Mouse (Mus musculus) forebrain, embryonic 10.5 days (tissue): ENCODE results near the gene Cep164. TPM values are rescaled to one million over a fixed set of nuclear protein-coding genes. Genes with fewer than 3 reads are reported as not detected.
A peak's percentile ranks its signal among the peaks of the same experiment; 100 is the strongest.

ENCODE experiments used
- DNase-seq: peaks from one replicate; pipeline ENCODE4 v3.0.0-alpha.2; 2017; ENCODE audit warnings: low spot score; ENCODE audit errors: extremely low spot score
- H3K27ac ChIP-seq: fragments of 300-500 bp; sonication (generic); 2 replicates; pipeline ENCODE4 v1.5.1; 2016; ENCODE audit warnings: mild to moderate bottlenecking
- H3K27me3 ChIP-seq: fragments of 300-500 bp; sonication (generic); 2 replicates; pipeline ENCODE4 v1.6.1; 2016; ENCODE audit warnings: mild to moderate bottlenecking; ENCODE audit not compliant: poor library complexity, severe bottlenecking
- H3K36me3 ChIP-seq: fragments of 300-500 bp; sonication (generic); replicated peaks from 2 replicates; pipeline ENCODE4 v1.6.1; 2016; ENCODE audit warnings: mild to moderate bottlenecking, moderate library complexity
- H3K4me1 ChIP-seq: fragments of 300-500 bp; sonication (generic); 2 replicates; pipeline ENCODE4 v1.6.1; 2016
- H3K4me3 ChIP-seq: fragments of 300-500 bp; sonication (generic); 2 replicates; pipeline ENCODE4 v1.5.1; 2016; ENCODE audit warnings: mild to moderate bottlenecking, moderate library complexity
- H3K9me3 ChIP-seq: fragments of 300-500 bp; sonication (generic); 2 replicates; pipeline ENCODE4 v1.6.1; 2016; ENCODE audit warnings: mild to moderate bottlenecking, moderate library complexity
- WGBS: fragments of 180-500 bp; shearing (Covaris S2); methylation state at CpG from one replicate; pipeline ENCODE4 v1.1.7; 2016; 5-methylcytosine and 5-hydroxymethylcytosine counted together
- polyA plus RNA-seq: library from polyadenylated mRNA; unstranded; fragments of >200 nt; fragmentation: Nextera tagmentation; extraction: Ambion mirVana; gene quantifications from 2 replicates; pipeline ENCODE4 v1.2.1, GENCODE M21; 2016

Cep164 gene
- polyA plus RNA-seq, 1 experiment from 2014 or later, result 19.3 TPM

DNA sequence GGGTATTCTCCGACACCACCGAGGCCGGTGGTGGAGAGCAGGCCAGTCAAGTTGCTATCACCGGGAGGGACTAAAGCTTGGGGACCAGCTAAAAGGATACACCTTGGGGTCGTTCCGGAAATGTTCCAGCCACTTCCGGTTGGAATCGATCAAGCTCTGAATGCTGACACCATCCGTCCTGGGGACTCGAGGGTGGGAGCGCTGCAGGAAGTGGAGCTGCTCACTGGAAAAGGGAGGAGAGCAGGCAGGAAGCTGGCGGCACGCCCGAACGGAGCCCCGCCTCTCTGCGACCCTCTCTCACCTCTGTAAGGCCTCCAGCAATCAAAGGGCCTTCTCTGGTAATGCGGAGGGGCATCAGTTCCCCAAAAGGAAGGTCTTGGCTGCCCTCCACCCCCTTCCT, 60.1 kb downstream of the Cep164 start:
- DNase-seq, result no peak
- Histone ChIP-seq H3K4me3 (no peak overlapping the region), H3K4me1 (no peaks in the 10 kb centered on the region), H3K36me3 (peaks cover 55% of the 10 kb centered on the region), H3K9me3 (no peaks in the 10 kb centered on the region), H3K27ac (no peak overlapping the region), H3K27me3 (no peaks in the 10 kb centered on the region)
- WGBS, result 84% methylated on average over 18 of the region's 18 CpGs

DNA sequence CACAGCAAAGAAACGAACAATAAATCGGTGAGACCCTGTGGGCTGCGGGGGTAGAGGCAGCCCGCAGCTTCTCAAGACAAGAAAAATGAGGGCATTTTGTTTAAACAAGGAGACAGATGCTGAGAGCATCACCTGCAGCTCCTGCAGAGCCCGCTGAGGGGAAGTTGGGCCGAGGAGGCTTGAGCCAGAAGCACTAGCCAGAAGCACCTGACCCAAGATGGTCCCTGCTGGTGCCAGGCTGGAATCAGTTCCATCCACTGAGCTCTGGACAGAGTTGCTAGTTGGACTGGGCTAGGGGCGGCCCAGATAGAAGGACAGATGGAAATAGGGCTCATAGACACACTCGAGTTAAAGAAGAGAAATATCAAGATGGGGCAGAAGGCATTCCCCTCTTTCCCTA, 61.3 kb downstream of the Cep164 start:
- peaks cover 46% of the 10 kb centered on the region for H3K36me3 ChIP-seq
- no peaks in the 10 kb centered on the region for H3K27me3 ChIP-seq
- no peak for DNase-seq
- no peaks in the 10 kb centered on the region for H3K4me1 ChIP-seq
- H3K27ac ChIP-seq, result no peak overlapping the region
- no peak overlapping the region for H3K4me3 ChIP-seq
- WGBS, result 89% methylated on average over 8 of the region's 8 CpGs
- H3K9me3 ChIP-seq, result no peaks in the 10 kb centered on the region

DNA sequence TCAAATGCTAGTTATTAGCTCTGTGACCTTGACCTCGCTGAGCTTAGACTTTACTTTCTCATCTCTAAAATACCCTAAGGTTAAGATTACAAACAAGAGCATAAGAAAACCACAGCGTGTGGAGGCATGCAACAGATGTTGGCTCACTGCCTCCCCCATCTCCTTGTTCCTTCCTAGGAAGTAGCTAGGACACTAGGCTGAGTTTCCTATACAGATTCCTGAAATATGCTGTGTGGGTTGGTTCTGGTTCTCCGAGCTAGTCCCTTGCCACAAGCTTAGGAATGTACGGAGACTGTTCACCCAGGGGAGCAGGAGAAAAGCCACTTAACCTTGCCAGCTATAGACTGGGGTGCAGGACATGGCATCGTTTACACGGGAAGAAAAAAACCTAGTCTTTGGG, 62.3 kb downstream of the Cep164 start:
- no peaks in the 10 kb centered on the region for H3K27me3 ChIP-seq
- H3K9me3 ChIP-seq, result no peaks in the 10 kb centered on the region
- H3K4me3 ChIP-seq, result no peak overlapping the region
- H3K36me3 ChIP-seq, result peaks cover 36% of the 10 kb centered on the region
- DNase-seq, result no peak
- 87% methylated on average over 6 of the region's 6 CpGs for WGBS
- no peak overlapping the region for H3K27ac ChIP-seq
- H3K4me1 ChIP-seq, result no peaks in the 10 kb centered on the region

DNA sequence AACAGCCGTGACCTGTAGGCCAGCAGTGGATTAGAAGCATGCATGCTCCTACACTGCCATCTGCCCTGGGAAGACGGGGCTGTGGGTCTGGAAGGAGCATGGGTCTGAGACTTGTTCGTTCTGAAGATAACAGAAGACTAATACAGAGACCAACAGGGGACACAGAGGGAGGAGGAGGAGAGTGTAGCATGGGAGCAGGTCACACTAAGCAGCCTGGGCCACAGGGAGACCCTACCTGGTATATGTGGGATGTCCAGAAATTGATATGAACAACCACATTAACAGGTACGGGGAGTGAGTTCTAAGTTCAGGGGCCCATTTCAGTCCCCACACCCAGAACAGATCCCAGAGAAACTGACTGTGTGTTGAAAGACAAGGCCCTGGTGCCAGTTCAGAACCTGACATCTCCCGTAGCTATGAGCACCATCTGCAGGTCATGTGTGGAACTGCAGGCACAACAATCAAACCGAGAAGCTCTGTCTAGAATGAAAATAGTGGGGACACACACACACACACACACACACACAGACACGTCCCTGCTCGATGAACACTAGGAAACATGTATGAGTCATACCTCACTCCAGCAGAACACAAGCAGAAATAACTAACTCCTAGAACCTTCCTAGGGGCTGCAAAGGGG, 73.9 kb downstream of the Cep164 start:
- Histone ChIP-seq H3K36me3 (no peaks in the 10 kb centered on the region), H3K27ac (peak overlapping the region; percentile 12; the same call in 1 of the 2 replicates), H3K27me3 (no peaks in the 10 kb centered on the region), H3K9me3 (no peaks in the 10 kb centered on the region), H3K4me1 (no peaks in the 10 kb centered on the region), H3K4me3 (no peak overlapping the region)
- WGBS, result 46% methylated on average over 8 of the region's 8 CpGs
- peak; percentile 77 for DNase-seq

DNA sequence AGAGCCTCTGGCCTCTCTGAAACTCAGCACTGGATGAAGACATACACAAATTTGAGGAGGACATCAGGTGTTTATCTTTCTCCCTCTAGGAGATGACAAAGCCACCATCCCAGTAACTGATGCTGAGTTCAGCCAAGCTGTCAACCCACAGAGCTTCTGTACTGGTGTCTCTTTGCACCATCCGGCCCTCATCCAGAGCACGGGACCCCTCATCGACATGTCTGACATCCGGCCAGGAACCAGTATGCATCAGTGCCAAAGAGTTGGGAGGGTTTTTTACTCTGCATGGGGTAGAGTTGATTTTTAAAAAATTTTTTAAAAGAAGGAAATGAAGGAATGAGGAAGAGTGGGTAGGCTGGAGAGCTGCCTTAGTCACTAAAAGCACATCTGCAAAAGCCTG, 78.6 kb downstream of the Cep164 start:
- 92% methylated on average over 4 of the region's 4 CpGs for WGBS
- Histone ChIP-seq H3K27me3 (no peaks in the 10 kb centered on the region), H3K4me3 (no peak overlapping the region), H3K27ac (no peak overlapping the region), H3K36me3 (no peaks in the 10 kb centered on the region), H3K4me1 (no peaks in the 10 kb centered on the region), H3K9me3 (no peaks in the 10 kb centered on the region)
- no peak for DNase-seq

DNA sequence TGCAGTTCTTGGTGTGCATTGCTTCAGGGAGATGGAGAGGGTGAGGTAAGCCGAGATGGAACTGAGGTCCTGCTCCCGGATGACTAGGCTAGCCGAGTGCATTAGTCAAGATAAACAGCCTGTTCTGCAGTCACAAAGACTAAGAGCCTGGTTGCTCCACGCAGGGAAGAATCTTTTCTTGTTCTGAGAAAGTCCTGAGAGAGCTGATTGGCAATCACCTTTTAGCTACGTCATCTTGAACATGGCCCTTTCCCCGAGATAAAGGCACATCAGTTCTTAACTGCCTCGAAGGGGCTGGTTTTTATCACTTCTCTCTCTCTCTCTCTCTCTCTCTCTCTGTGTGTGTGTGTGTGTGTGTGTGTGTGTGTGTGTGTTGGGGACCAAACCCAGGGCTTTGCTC, 83.0 kb downstream of the Cep164 start:
- Histone ChIP-seq H3K9me3 (no peaks in the 10 kb centered on the region), H3K36me3 (no peaks in the 10 kb centered on the region), H3K4me3 (no peak overlapping the region), H3K27ac (no peak overlapping the region), H3K4me1 (peaks cover under 1% of the 10 kb centered on the region), H3K27me3 (0 out of 2 replicates have a peak, but pooled peaks cover 5% of the 10 kb centered on the region)
- WGBS, result 77% methylated on average over 7 of the region's 7 CpGs
- no peak for DNase-seq

DNA sequence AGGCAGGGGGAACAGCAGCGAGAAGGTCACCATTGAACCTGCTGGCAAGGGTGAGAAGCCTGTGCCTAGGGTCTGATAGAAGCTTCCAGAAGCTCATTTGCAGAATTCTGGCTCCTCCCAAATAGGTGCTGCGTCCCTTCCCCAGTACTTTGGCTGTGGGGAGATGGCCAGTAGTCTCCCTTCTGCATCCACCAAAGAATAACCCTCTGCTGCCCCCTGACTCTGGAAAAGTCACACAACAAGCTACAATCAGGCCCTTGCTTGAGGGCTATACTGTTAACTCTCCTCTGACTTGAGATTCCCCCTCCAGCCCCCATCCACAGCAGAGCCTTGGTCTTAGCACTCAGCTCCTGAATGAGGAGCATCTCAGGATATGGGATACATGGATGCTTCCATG, 87.9 kb downstream of the Cep164 start:
- DNase-seq, result no peak
- Histone ChIP-seq H3K36me3 (no peaks in the 10 kb centered on the region), H3K4me1 (peaks cover 16% of the 10 kb centered on the region), H3K27me3 (0 out of 2 replicates have a peak, but pooled peaks cover 5% of the 10 kb centered on the region), H3K4me3 (no peak overlapping the region), H3K9me3 (no peaks in the 10 kb centered on the region), H3K27ac (peak overlapping the region; percentile 51; the same call in 1 of the 2 replicates)
- 78% methylated on average over 2 of the region's 2 CpGs for WGBS

DNA sequence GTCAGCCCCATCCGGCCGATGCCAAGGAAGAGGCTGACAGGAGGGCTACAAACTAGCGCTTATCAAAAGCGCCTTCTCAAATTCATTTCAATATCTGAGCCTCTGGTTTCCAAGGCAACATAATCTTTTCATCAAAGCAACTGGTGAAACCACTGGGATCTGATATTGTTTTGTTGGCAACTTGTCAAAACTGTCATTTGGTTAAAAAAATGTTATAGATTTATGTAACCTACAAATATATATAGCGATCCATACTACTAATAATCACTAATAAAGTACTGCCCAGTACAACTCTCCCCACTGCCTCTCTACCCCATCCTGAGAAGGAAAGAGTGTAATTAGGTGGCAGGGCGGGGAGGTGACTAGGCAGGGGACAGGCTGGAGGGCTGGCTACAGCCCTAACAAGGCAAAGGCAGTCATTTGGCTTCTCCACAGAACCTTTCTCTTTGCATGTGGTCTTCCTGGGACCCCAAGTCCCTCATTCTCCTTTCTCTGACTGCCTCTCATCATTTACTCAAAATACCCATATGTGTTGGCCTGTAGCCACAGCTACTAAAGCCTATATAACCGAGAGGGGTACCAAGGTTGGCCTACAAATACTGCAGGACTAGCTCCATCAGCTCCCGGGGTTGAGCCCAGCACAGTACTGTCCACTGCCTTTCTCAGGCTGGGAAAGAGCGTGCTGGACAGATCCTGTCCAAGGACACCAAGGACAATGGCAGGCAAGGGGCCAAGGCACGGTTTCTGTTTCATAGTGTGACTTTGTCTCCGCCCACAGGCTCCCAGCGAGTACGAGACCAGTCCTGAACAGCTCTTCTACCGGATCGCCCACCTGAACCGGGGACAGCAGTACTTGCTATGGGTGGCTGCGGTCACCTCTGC, 88.5 kb downstream of the Cep164 start:
- Histone ChIP-seq H3K4me3 (no peak overlapping the region), H3K27me3 (0 out of 2 replicates have a peak, but pooled peaks cover 5% of the 10 kb centered on the region), H3K4me1 (peaks cover 16% of the 10 kb centered on the region), H3K27ac (peak overlapping the region; percentile 51; the same call in 1 of the 2 replicates), H3K36me3 (no peaks in the 10 kb centered on the region), H3K9me3 (no peaks in the 10 kb centered on the region)
- 72% methylated on average over 17 of the region's 17 CpGs for WGBS
- no peak for DNase-seq

DNA sequence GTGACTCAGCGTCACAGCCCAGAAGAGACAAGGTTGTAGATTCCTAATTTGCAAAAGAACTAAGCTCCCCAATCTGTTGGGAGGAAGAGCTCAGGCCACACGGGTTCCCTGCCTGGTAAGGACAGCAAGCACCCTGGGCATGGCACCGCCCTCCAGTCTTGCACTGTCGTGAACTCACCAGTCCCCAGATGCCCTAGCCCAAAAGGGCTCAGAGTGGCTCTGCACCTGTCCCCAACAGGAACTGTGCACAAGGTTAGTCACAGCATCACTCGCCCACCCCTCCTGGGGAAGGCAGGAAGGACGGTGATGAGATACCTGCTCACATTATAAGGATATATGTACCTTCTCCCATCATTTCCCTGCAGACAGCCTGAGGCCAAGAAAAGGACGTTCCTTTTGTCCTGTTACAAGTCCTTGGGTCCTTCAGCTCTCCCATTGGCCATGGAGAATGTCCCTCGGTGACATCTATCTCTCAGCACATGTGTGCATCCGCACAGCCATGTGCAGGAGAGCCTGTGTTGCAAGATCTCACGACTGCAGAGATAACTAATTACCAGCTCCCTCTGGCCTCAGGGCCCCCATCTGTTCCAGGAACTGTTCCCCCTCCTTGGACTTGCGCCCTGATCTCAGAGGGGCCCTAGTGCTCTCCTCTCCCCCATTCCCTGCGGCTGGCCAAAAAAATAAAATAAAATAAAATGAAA, 89.3 kb downstream of the Cep164 start:
- 75% methylated on average over 12 of the region's 12 CpGs for WGBS
- H3K36me3 ChIP-seq, result no peaks in the 10 kb centered on the region
- H3K27ac ChIP-seq, result no peak overlapping the region
- H3K4me1 ChIP-seq, result peaks cover 16% of the 10 kb centered on the region
- no peaks in the 10 kb centered on the region for H3K9me3 ChIP-seq
- DNase-seq, result no peak
- no peak overlapping the region for H3K4me3 ChIP-seq
- H3K27me3 ChIP-seq, result 0 out of 2 replicates have a peak, but pooled peaks cover 5% of the 10 kb centered on the region

DNA sequence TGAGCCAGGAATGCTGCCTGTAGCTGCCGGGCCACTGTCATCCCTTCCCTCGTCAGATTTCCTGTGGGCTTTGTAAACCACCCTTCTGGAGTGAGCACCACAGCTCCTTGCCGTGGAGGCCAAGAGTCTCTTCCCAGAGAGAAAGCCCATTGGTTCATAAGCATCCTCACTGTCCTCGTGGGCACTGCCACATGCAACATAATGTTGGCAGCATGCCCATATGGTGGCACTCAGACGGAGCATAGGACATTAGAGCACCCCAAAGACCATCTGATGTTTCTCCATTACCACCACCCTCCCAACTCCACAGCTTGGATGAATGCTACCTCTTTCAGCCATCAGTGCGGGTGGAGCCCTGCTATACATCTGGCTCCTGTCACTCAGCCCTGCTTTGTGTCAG, 95.2 kb downstream of the Cep164 start:
- Histone ChIP-seq H3K36me3 (no peaks in the 10 kb centered on the region), H3K27ac (no peak overlapping the region), H3K4me1 (no peaks in the 10 kb centered on the region), H3K4me3 (no peak overlapping the region), H3K27me3 (no peaks in the 10 kb centered on the region), H3K9me3 (no peaks in the 10 kb centered on the region)
- no peak for DNase-seq
- 81% methylated on average over 6 of the region's 6 CpGs for WGBS

DNA sequence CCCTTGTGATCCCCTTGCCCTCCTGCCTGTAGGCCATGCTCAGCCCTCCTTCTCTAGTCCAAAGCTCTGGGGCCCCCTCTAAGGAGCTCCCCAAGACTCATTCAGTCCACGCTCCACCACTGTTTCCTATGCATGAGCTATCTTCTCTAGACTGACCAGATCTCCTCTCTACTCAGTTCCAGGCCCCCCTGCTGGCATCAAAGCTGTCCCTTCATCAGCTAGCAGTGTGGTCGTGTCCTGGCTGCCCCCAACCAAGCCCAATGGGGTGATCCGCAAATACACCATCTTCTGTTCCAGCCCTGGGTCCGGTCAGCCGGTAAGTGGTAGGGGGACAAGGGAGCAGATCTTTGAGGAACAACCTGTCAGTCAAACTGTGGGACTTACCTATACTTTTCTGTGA, 96.6 kb downstream of the Cep164 start:
- Histone ChIP-seq H3K9me3 (no peaks in the 10 kb centered on the region), H3K36me3 (no peaks in the 10 kb centered on the region), H3K4me3 (no peak overlapping the region), H3K27ac (0 out of 2 replicates have a peak overlapping the region, but pooled peaks have one; percentile 6), H3K27me3 (no peaks in the 10 kb centered on the region), H3K4me1 (no peaks in the 10 kb centered on the region)
- no peak for DNase-seq
- 89% methylated on average over 5 of the region's 5 CpGs for WGBS

DNA sequence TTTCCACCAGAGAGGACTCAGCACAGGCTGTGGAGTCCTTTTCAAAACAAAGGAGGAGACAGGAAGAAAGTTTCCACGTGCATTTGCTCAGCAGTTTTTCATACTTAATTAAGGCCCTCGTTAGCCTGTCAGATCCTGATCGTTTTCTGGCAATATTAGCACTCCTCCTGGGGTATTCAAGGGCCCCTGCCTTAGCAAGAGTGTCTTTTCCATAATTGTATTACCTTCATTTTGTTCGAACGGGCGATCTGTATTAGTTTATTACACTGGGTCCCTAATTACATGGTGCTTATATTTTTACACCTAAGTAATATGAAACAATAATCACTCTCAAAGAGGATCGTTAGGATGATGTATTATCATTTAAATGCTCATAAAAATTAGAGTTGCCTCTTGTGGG, 108.5 kb downstream of the Cep164 start:
- no peak overlapping the region for H3K4me3 ChIP-seq
- H3K36me3 ChIP-seq, result no peaks in the 10 kb centered on the region
- H3K27me3 ChIP-seq, result no peaks in the 10 kb centered on the region
- no peak overlapping the region for H3K27ac ChIP-seq
- H3K4me1 ChIP-seq, result peaks cover 5% of the 10 kb centered on the region
- no peaks in the 10 kb centered on the region for H3K9me3 ChIP-seq
- WGBS, result 61% methylated on average over 7 of the region's 7 CpGs
- DNase-seq, result no peak
